In genomic region chr10:77623069-77623492, GRCm38 (mm10) we compare ENCODE assay signal across 8 mouse cellular contexts. TPM values are rescaled to one million over a fixed set of nuclear protein-coding genes. Genes with fewer than 3 reads are reported as not detected.
A peak's percentile ranks its signal among the peaks of the same experiment; 100 is the strongest.
DNase-seq lines count a peak whose midpoint lies in the region; ATAC-seq and TF ChIP-seq lines count a peak whose summit lies in the region.

No protein-coding gene starts in this region.

- 11% methylated on average over 8 of the region's 8 CpGs for whole genome bisulfite sequencing in lung, embryonic 14.5 days
- WGBS in olfactory bulb, adult 2 months: 2% methylated on average over 8 of the region's 8 CpGs

- TF ChIP-seq CTCF in lung, embryonic 14.5 days (IDR thresholded peaks at IDR 0.05; ENCODE audit: low read depth): peak; percentile 13; the same call in 1 of the 2 replicates
- no peak for TF ChIP-seq CTCF in olfactory bulb, adult 2 months (IDR thresholded peaks at IDR 0.05; ENCODE audit: insufficient read depth, low read depth, low read length)

- H3K4me1 ChIP-seq in lung, embryonic 14.5 days (ENCODE audit: insufficient read depth): peaks cover 8% of the 10 kb centered on the region; the same call in 1 of the 2 replicates
- H3K4me1 ChIP-seq in olfactory bulb, adult 2 months (ENCODE audit: control insufficient read depth, insufficient read depth, low read length): peaks cover 24% of the 10 kb centered on the region

- peak overlapping the region; percentile 91 for H3K4me2 ChIP-seq in lung, embryonic 14.5 days

- peaks cover 20% of the 10 kb centered on the region for H3K36me3 ChIP-seq in lung, embryonic 14.5 days (ENCODE audit: insufficient read depth)

- peak overlapping the region; percentile 97 for H3K9ac ChIP-seq in lung, embryonic 14.5 days

- ATAC-seq in lung, embryonic 14.5 days (ENCODE audit: insufficient read depth): no peak

- intact Hi-C loops in left cerebral cortex, postnatal 4 days (cut with DNase I): no loop called here
- intact Hi-C loops in left cerebral cortex, postnatal 36 days (cut with DNase I): loop anchor here (2.0 to 5.0 kb wide), 2 partner anchors 42 to 106 kb away; partner anchors contain the start of genes Fam207a and Pttg1ip
- intact Hi-C loops in gastrocnemius, postnatal 14 days (cut with DNase I; ENCODE audit: low total_unique reads): no loop called here

- peak; percentile 82 for DNase-seq in left cerebral cortex, postnatal 4 days
- DNase-seq in left cerebral cortex, postnatal 36 days (ENCODE audit: low spot score in 2 of 2): no peak
- DNase-seq in cerebellum, adult 9-11 months: peak; percentile 75
- DNase-seq in gastrocnemius, postnatal 14 days: peak; percentile 74
- peak; percentile 51 for DNase-seq in induced T-regulatory cell, adult 2 months (ENCODE audit: low read depth)
- DNase-seq in lung, embryonic 14.5 days: peak; percentile 65
- DNase-seq in frontal cortex, postnatal 14 days (ENCODE audit: low spot score in 2 of 2): no peak

- TF ChIP-seq POLR2A in olfactory bulb, adult 2 months (IDR thresholded peaks at IDR 0.05; ENCODE audit: insufficient read depth, low read depth, low read length): no peak

- H3K4me3 ChIP-seq in lung, embryonic 14.5 days (ENCODE audit: low read depth, low read length): peak overlapping the region; percentile 99
- peak overlapping the region; percentile 42 for H3K4me3 ChIP-seq in olfactory bulb, adult 2 months (ENCODE audit: insufficient read depth, low read depth, low read length)

- no peaks in the 10 kb centered on the region for H3K27me3 ChIP-seq in lung, embryonic 14.5 days (ENCODE audit: insufficient read depth, low read length)

- peak overlapping the region; percentile 96; the same call in 1 of the 2 replicates for H3K27ac ChIP-seq in lung, embryonic 14.5 days (ENCODE audit: low read depth)
- 0 out of 2 replicates have a peak overlapping the region, but pooled peaks have one; percentile 16 for H3K27ac ChIP-seq in olfactory bulb, adult 2 months (ENCODE audit: insufficient read depth, low read depth, low read length)

- H3K9me3 ChIP-seq in lung, embryonic 14.5 days (ENCODE audit: low read depth, low read length): no peaks in the 10 kb centered on the region

RNA-seq across cellular contexts. Expression of gene Ube2g2, which starts 1.0 kb away (rescaled TPM):
- 10 to 100 TPM; 45.1 to 47.6 TPM for total RNA-seq in left cerebral cortex, postnatal 4 days (2021)
- 10 to 100 TPM; 46.2 to 46.4 TPM for total RNA-seq in left cerebral cortex, postnatal 36 days (2021)
- total RNA-seq in gastrocnemius, postnatal 14 days (2021): 10 to 100 TPM; 79.8 to 84.4 TPM
- 47.9 and 50.9 TPM in 2 replicates for polyA plus RNA-seq in lung, embryonic 14.5 days (2014; fragmentation: Nextera tagmentation; extraction: Ambion mirVana)
- polyA plus RNA-seq in olfactory bulb, adult 2 months (2012; ENCODE audit: insufficient read depth, insufficient read length, low replicate concordance, missing spikeins): not detected in 2 replicates

RNA-seq across cellular contexts. Expression of gene Gm49325, which starts 17.1 kb away (rescaled TPM):
- total RNA-seq in left cerebral cortex, postnatal 4 days (2021): 10 to 100 TPM in 1 of 2 experiments, not detected in 1; 21.0 TPM
- total RNA-seq in left cerebral cortex, postnatal 36 days (2021): 10 to 100 TPM in 1 of 2 experiments, 1 to 10 TPM in 1; 9.8 to 18.2 TPM
- 10 to 100 TPM in 1 of 2 experiments, 1 to 10 TPM in 1; 5.8 to 10.3 TPM for total RNA-seq in gastrocnemius, postnatal 14 days (2021)
- polyA plus RNA-seq in lung, embryonic 14.5 days (2014; fragmentation: Nextera tagmentation; extraction: Ambion mirVana): 3.0 and 3.5 TPM in 2 replicates
- not detected in 2 replicates for polyA plus RNA-seq in olfactory bulb, adult 2 months (2012; ENCODE audit: insufficient read depth, insufficient read length, low replicate concordance, missing spikeins)

RNA-seq across cellular contexts. Expression of gene Sumo3, which starts 17.2 kb away (rescaled TPM):
- 100 to 1,000 TPM; 175 to 189 TPM for total RNA-seq in left cerebral cortex, postnatal 4 days (2021)
- 100 to 1,000 TPM; 140 to 168 TPM for total RNA-seq in left cerebral cortex, postnatal 36 days (2021)
- 10 to 100 TPM; 41.9 to 46.5 TPM for total RNA-seq in gastrocnemius, postnatal 14 days (2021)
- polyA plus RNA-seq in lung, embryonic 14.5 days (2014; fragmentation: Nextera tagmentation; extraction: Ambion mirVana): 329 and 337 TPM in 2 replicates
- 414 TPM in 1 of 2 replicates, not detected in the other for polyA plus RNA-seq in olfactory bulb, adult 2 months (2012; ENCODE audit: insufficient read depth, insufficient read length, low replicate concordance, missing spikeins)

RNA-seq across cellular contexts. Expression of gene Pttg1ip, which starts 41.6 kb away (rescaled TPM):
- 10 to 100 TPM; 54.7 to 62.7 TPM for total RNA-seq in left cerebral cortex, postnatal 4 days (2021)
- 10 to 100 TPM; 71.2 to 88.3 TPM for total RNA-seq in left cerebral cortex, postnatal 36 days (2021)
- 10 to 100 TPM; 47.4 to 51.8 TPM for total RNA-seq in gastrocnemius, postnatal 14 days (2021)
- polyA plus RNA-seq in lung, embryonic 14.5 days (2014; fragmentation: Nextera tagmentation; extraction: Ambion mirVana): 109 and 112 TPM in 2 replicates
- not detected in 2 replicates for polyA plus RNA-seq in olfactory bulb, adult 2 months (2012; ENCODE audit: insufficient read depth, insufficient read length, low replicate concordance, missing spikeins)

Comparison
In these comparisons a context has a peak if more than half of its experiments do, and no peak if none do; other contexts are left out.
1. DNase-seq: peak in left cerebral cortex, postnatal 4 days (single experiment), cerebellum, adult 9-11 months (single experiment), gastrocnemius, postnatal 14 days (single experiment), induced T-regulatory cell, adult 2 months (single experiment) and lung, embryonic 14.5 days (single experiment); none in left cerebral cortex, postnatal 36 days (0 of 2) and frontal cortex, postnatal 14 days (0 of 2).